Mouse (Mus musculus): ENCODE data around the gene Foxd3.

Gene Foxd3

DNA sequence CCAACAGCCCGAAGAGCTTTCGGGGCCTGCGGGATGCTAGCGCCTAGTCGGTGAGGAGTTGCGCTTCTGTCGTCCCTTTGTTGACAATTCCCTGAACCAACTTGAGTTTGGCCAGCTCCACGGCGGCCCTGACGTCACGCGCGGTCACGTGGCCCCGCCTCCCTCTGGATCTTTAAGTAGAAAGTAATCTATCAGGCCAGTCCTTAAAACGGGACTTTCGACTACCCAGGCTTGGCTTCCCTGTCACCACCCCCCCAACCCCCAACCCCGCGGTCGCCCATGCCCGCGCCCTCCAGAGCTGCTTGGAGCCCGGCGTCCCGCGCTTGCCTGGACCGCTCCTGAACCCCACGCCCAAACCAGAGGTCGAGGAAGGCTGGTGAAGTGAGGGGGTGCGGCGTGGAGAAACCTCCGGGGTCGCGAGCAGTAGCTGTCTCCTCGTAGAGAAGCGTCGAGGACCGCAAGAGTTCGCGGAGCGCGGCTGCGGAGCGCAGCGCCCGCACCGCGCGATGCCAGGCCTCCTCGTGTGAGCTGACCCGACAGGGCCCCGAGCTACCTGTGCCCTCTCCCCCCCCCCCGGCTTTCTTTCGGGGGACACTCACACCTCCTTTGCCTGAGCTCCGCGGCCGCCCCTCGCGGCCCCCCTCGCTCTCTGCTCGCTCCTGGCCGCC lies at the start of gene Foxd3:
Gene Foxd3, plus strand, starts transcription at position 363 of the 668 bp plus-strand sequence.
- CTCF ChIA-PET = interaction anchor here in 3 of 4 experiments (0.6 to 2.1 kb wide), 9 partner anchors 8 to 291 kb away, joined by 3 to 6 read pairs (median 3); no protein-coding TSS in a partner anchor
- POLR2A ChIA-PET = interaction anchor here (0.6 to 18.7 kb wide), 33 partner anchors 10 to 1736 kb away, joined by 3 to 421 read pairs (median 4); partner anchors contain the start of genes Alg6 (in 3 of the 4), Efcab7 (in 1 of the 4) and Kank4 (in 1 of the 4)

DNA sequence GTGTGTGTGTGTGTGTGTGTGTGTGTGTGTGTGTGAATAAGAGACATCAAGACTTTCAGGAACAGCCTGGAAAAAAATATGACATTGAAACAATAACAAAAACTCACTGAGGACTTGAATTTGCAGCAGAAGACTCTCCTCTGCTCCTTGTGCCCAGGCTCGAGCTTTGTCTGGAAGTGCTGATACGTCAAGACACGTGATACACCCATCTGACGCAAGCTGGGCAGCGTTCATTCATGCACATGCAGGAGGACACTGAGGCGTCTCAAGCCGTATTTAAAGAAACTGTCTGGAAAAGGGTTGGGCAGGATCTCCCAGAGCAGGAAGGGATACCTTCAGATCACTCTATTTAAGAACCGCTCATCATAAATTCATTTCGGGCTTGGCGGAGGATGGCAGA lies 43.9 kb upstream of the Foxd3 start:
- ChIA-PET CTCF (no interaction called here), POLR2A (interaction anchor here in 1 of 4 experiments (0.9 to 1.3 kb wide), 2 partner anchors 30 to 103 kb away, joined by 3 to 4 read pairs; partner anchors contain the start of gene Alg6)

GRCm38 (mm10) chr4:99612609-99613350 lies 43.3 kb upstream of the Foxd3 start:
- ChIA-PET POLR2A (interaction anchor here in 1 of 4 experiments (0.9 to 1.4 kb wide), 3 partner anchors 13 to 103 kb away, joined by 3 to 4 read pairs (median 3); partner anchors contain the start of gene Alg6), CTCF (no interaction called here)

DNA sequence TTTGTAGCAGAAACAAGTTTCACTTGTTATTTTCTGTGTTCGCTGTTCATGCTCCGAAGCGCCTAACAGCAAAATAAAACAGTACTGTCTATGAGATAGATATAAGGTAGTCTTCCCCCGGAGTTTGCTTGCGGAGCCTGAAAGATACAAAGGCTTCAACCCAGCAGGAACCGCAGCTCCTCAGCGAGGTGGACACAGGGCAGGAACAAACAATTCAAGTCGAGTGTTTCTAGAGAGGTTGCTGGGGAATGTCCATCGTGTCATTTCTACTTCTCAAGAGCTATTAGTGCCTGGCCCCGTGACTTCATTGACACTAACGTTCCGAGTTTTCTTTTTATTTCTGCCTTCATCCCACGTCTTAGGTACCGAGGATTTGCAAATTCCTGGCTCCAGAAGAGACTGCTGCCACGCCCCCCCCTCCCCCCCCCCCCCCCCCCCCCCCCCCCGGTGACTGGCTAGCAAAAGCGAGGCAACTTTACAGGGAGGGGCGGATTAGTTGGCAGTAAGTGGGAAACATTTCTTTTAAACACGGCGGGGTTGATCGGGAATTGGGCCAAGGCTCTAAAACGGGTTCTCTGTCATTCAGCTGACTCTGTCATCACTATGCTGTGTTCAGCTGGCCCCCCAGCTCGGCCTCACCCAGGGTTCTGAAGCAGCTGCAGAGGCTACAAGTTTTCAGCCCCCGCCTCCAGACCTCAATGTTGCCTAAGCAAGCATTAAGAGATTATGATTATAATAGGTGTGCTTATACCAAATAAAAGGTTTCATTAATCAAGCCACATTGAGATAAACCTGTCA lies 29.9 kb upstream of the Foxd3 start:
- CTCF ChIA-PET = no interaction called here
- POLR2A ChIA-PET = interaction anchor here in 3 of 4 experiments (0.6 to 1.3 kb wide), 6 partner anchors 9 to 56 kb away, joined by 3 read pairs; partner anchors contain the start of gene Foxd3 (in 1 of the 3)

GRCm38 (mm10) chr4:99627057-99627456 lies 29.0 kb upstream of the Foxd3 start:
- CTCF ChIA-PET = no interaction called here
- POLR2A ChIA-PET = interaction anchor here in 1 of 4 experiments (0.6 to 1.3 kb wide), 2 partner anchors 12 to 49 kb away, joined by 3 to 6 read pairs; no protein-coding TSS in a partner anchor

- CTCF ChIA-PET = interaction anchor here in 3 of 4 experiments (0.6 to 1.5 kb wide), 9 partner anchors 14 to 51 kb away, joined by 3 to 8 read pairs (median 4); partner anchors contain the start of gene Foxd3 (in 1 of the 3)
These were observed 20.1 kb upstream of the Foxd3 start for GRCm38 (mm10) chr4:99636038-99636437.

GRCm38 (mm10) chr4:99636711-99637110 lies 19.4 kb upstream of the Foxd3 start:
- ChIA-PET CTCF (interaction anchor here in 2 of 4 experiments (0.9 to 1.5 kb wide), 5 partner anchors 14 to 38 kb away, joined by 3 to 8 read pairs (median 6); partner anchors contain the start of gene Foxd3 (in 1 of the 2)), POLR2A (interaction anchor here (0.7 to 14.9 kb wide), 19 partner anchors 14 to 86 kb away, joined by 3 to 385 read pairs (median 7); partner anchors contain the start of gene Foxd3 (in 3 of the 4))

More at GRCm38 (mm10) chr4:99636038-99636437, 20.1 kb upstream of the Foxd3 start:
- POLR2A ChIA-PET = interaction anchor here (0.7 to 14.9 kb wide), 21 partner anchors 10 to 86 kb away, joined by 3 to 385 read pairs (median 7); partner anchors contain the start of gene Foxd3 (in 3 of the 4)

- ChIA-PET POLR2A (interaction anchor here in 3 of 4 experiments (0.5 to 14.9 kb wide), 14 partner anchors 8 to 1225 kb away, joined by 3 to 385 read pairs (median 4); partner anchors contain the start of genes Alg6 (in 2 of the 3) and Foxd3 (in 2 of the 3)), CTCF (interaction anchor here in 2 of 4 experiments (0.6 to 1.1 kb wide), 2 partner anchors 10 to 1726 kb away, joined by 3 read pairs; no protein-coding TSS in a partner anchor)
These were observed 15.5 kb upstream of the Foxd3 start for GRCm38 (mm10) chr4:99640619-99641018.

- POLR2A ChIA-PET = interaction anchor here (0.6 to 14.9 kb wide), 25 partner anchors 9 to 1007 kb away, joined by 3 to 385 read pairs (median 5); partner anchors contain the start of genes Alg6 (in 2 of the 4) and Foxd3 (in 2 of the 4)
- CTCF ChIA-PET = interaction anchor here in 3 of 4 experiments (0.6 to 2.3 kb wide), 10 partner anchors 8 to 459 kb away, joined by 3 to 9 read pairs (median 4); no protein-coding TSS in a partner anchor
These were observed 14.2 kb upstream of the Foxd3 start for GRCm38 (mm10) chr4:99641920-99642319.

GRCm38 (mm10) chr4:99645560-99645959 lies 10.5 kb upstream of the Foxd3 start:
- POLR2A ChIA-PET = interaction anchor here in 3 of 4 experiments (0.6 to 14.9 kb wide), 5 partner anchors 11 to 330 kb away, joined by 3 to 385 read pairs (median 7); partner anchors contain the start of gene Foxd3 (in 2 of the 3)
- CTCF ChIA-PET = no interaction called here

DNA sequence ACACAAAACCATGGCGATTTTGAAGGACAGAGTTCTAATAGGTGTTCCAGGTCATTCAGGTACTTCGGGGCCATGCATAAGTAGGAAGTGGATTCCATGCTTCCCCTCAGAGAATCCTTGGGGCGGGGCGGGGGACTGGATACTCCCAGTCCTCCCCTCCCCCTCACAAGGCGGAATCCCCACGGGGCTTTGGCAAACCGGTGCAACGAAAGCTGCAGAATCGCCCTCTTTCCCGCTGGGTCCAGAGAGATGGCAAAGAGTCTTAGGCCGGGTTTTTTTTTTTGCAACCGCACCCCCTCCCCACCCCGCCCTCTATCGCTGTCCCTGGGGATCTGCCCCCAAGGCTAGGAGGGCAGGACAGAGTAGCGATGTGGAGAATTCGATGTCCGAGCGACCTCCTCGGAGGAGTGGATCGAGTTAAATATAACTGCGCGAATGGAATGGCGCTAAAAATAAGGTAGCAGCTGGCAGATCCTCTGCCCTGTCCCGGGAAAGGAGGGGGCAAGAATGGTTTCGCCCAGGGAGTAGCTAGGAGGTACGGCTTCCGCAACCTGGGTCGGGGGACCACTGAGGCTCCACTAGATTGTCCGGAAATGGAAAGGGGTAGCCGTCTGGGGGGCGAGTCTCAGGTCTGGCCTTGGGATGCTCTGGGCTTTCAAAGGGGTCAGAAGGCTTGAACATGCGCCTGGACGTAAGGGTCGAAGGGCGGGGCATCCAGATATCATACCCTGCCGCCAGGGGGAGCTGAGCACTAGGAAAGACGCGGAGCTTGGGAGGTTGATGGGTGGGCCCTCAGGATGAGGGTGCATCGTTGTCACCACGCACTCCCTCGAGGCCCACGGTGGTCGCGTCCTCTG lies 5.8 kb upstream of the Foxd3 start:
- ChIA-PET CTCF (interaction anchor here (0.5 to 2.8 kb wide), 19 partner anchors 8 to 90 kb away, joined by 3 to 22 read pairs (median 5); partner anchors contain the start of gene Alg6 (in 1 of the 4)), POLR2A (interaction anchor here (0.6 to 18.7 kb wide), 20 partner anchors 8 to 798 kb away, joined by 3 to 421 read pairs (median 5); no protein-coding TSS in a partner anchor)

DNA sequence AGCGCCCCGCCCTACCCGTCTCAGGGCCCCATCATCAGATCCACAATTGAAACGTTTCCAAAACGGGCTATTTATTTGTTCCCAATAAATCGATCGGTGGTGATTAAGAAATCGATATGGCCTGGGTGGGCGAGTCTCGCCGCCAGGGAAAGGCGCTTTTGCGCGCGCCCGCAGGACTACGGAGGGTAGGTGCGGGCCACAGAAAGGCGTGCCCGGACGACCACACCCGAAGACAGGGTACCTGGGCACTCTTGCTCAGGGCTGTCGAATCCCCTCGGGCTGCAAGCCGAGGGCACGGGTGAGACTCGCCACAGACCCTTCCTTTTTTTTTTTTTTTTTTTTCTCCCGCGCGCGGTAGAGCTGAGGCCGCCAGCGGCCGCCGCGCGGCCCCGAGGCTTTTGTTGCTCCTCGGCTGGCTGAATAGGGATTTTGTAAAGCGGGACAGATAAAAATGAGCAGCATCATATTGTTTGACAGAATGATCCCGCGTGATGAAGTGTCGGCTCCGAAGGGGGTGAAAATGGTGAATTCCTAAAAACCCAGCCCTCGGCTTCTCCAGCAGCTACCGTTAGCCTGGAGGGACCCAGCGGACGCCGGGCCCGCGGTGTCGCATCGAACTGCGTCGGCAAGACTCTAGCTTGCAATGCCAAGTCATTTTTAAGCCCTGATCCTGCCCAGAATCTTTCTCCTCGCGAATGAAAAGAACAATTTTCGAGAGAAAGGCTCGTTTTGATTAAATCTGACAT lies 5.0 kb upstream of the Foxd3 start:
- ChIA-PET POLR2A (interaction anchor here (0.6 to 18.7 kb wide), 22 partner anchors 9 to 81 kb away, joined by 3 to 421 read pairs (median 5); no protein-coding TSS in a partner anchor), CTCF (interaction anchor here (0.5 to 2.8 kb wide), 20 partner anchors 9 to 454 kb away, joined by 3 to 22 read pairs (median 4); partner anchors contain the start of gene Alg6 (in 1 of the 4))

DNA sequence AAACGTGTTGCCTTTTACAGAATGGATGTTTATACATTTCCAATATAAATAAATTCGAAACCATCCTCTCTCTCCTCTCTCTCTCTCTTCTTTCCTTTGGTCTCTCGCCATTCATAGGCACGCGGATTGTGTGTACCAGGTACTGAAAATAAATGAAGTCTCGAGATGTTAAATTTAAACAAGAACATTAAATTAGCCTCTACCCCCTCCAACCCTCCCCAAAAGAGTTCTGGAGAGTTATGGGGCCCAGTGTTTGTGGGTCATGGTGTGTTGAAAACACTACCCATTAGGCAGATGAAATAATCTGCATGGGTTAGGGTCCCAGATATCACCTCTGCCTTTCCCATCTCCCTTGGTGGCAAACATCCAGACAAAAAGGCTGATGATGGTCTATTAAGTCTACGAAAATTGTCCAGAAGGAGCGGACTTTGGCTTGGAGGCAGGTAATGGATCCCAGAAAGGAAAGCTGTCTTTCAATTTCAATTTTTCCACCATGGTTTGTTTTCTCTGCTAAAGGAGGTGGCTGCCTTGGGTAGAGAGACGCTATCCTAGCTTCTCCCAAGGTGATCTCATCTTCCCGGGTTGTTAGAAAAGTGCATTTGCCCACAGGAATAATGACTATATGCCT lies 4.2 kb upstream of the Foxd3 start:
- ChIA-PET POLR2A (interaction anchor here in 3 of 4 experiments (1.1 to 18.7 kb wide), 14 partner anchors 8 to 81 kb away, joined by 3 to 421 read pairs (median 9); no protein-coding TSS in a partner anchor), CTCF (interaction anchor here in 2 of 4 experiments (0.6 to 2.8 kb wide), 4 partner anchors 9 to 59 kb away, joined by 4 to 22 read pairs (median 5); no protein-coding TSS in a partner anchor)

DNA sequence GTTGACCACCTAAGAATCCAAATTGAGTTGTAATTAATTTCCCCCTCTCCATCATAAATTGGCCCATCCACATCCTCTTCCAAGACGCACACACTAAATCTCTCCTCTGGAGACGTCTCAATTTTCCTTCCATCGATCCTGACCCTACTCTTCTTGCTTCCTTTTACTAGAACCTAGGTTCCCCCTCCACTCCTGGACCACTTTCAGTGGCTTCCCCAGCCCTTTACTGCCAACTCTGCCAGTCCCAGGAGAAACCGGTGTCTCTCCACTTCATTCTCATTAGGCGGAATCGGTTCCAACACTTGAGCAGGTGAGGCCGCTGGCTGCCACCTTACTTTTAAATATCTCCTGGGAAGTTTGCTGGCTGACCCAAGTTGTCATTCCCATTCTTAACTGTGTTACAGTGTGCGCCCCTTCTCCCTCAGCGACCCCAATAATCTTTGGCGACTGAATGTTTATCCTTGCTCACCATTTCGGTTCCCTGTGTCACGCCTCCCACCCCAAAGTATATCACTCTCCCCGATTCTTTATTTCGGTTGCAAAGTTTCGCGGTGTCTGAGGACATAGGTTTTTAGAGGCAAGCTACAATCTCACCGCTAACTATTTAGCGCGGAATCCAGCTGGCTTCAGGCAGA lies 3.4 kb upstream of the Foxd3 start:
- ChIA-PET CTCF (interaction anchor here in 3 of 4 experiments (0.7 to 2.0 kb wide), 5 partner anchors 10 to 92 kb away, joined by 3 to 10 read pairs (median 3); no protein-coding TSS in a partner anchor), POLR2A (interaction anchor here (0.6 to 18.7 kb wide), 18 partner anchors 8 to 730 kb away, joined by 3 to 421 read pairs (median 5); partner anchors contain the start of gene Alg6 (in 2 of the 4))

Data from embryonic stem cell, embryonic (primary cell).